Mouse (Mus musculus): ENCODE results near the gene 1700029F12Rik. TPM values are rescaled to one million over a fixed set of nuclear protein-coding genes. Genes with fewer than 3 reads are reported as not detected.

Gene 1700029F12Rik
- total RNA-seq, 1 experiment from 2014 or later: not detected

Other genes starting within 250 kb of the 1700029F12Rik start
- 1.3 and 1.6 TPM in 2 replicates for gene Gcnt4, start 109.7 kb downstream of the 1700029F12Rik start, total RNA-seq (2021)
- gene Fam169a, start 32.9 kb upstream of the 1700029F12Rik start, total RNA-seq (2021): 6.9 and 10.1 TPM in 2 replicates
- gene Gm6169, start 64.9 kb upstream of the 1700029F12Rik start, total RNA-seq (2021): 23.3 and 33.2 TPM in 2 replicates
- gene Gfm2, start 103.6 kb upstream of the 1700029F12Rik start, total RNA-seq (2021): 47.8 and 50.1 TPM in 2 replicates
- gene Nsa2, start 103.6 kb upstream of the 1700029F12Rik start, total RNA-seq (2021): 71.3 and 76.8 TPM in 2 replicates
- gene Hexb, start 164.0 kb upstream of the 1700029F12Rik start, total RNA-seq (2021): 20.3 and 26.6 TPM in 2 replicates
- gene Enc1, start 206.7 kb upstream of the 1700029F12Rik start, total RNA-seq (2021): 5.9 and 6.1 TPM in 2 replicates

All from adrenal gland, postnatal 25 days (tissue).